Mouse (Mus musculus): ENCODE data around the gene Serpina10. TPM values are rescaled to one million over a fixed set of nuclear protein-coding genes. Genes with fewer than 3 reads are reported as not detected.
"Not testable (repeated sequence)": the region's sequence is repeated elsewhere in the genome, so short reads cannot be mapped to it uniquely, and the experiment has no call there.

The Serpina10 gene
- polyA plus RNA-seq (2012; ENCODE audit: insufficient read depth, insufficient read length, low replicate concordance, missing spikeins), result not detected in 2 replicates

DNA sequence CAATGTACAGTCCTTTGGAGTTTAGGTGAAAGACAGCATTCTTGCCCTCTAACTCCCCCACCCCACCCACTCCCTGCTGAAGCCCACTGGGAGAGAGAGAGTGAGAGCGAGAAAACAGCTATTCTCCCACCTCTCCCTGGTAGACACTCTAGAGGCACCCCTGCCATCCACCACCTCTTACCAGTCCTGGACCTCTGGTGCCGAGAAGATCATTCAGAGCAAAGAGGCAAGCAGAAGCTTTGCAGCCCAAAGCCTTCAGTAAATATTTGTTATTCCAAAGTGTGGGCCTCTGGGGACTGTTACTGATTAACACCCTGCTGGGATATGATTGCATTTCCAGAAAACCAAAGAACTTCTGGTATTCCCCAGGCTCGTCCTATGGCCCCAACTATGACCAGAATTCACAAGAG is at the start of gene Serpina10:
TSS of gene Serpina10 (minus strand) at position 242 of the 410 bp plus-strand sequence.
- TF ChIP-seq CTCF (IDR thresholded peaks at IDR 0.05; ENCODE audit: insufficient read depth, low read depth, low read length) (no peak), POLR2A (IDR thresholded peaks at IDR 0.05; ENCODE audit: insufficient read depth, low read depth, low read length) (no peak)
- no peaks in the 10 kb centered on the region for H3K4me1 ChIP-seq (ENCODE audit: control insufficient read depth, insufficient read depth, low read length)
- no peak within 1 kb of the TSS for H3K27ac ChIP-seq (ENCODE audit: insufficient read depth, low read depth, low read length)
- 82% methylated on average over 3 of the region's 3 CpGs for WGBS
- no peak within 1 kb of the TSS for H3K4me3 ChIP-seq (ENCODE audit: insufficient read depth, low read depth, low read length)

DNA sequence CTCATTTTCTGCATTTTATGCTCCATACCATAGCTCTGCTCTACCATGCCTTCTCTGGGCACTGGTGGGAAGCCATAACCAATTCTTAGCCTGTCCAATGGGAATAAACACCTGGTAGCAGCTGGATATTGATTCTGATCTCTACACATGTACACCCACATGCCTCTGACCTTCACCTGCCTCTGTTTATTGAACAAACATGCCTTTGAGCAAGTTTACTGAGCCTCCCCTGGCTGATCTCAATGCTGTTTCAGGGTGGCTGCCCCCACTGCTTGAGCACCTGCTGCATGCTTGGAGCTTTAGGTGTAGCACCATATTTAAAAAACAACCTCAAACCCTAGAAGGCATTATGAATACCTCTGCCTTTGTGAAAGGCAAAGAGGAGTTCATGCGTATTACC is 48.6 kb upstream of the Serpina10 start:
- not testable (repeated sequence) for H3K4me1 ChIP-seq (ENCODE audit: control insufficient read depth, insufficient read depth, low read length)
- 97% methylated on average over 1 of the region's 1 CpGs for WGBS

DNA sequence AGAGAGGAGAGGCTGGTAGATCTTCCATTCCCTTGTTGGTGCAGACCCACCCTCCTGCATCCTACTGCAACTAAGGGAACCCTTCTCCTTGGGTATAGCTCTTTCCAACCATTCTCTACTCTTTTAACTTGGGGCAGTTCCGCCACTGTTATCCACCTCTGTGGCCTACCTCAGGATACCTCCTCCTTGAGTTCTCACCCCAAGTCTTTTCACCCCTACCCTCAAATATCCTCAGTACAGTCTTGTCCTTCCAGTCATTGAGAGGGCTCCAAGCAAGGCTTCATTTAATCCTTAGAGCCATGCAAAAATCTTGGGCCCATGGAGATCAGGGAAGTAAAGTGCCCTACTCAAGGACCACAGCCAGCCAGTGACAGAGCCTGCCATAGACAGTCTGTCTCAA is 44.8 kb upstream of the Serpina10 start, which contains the start of gene Serpina16:
TSS of gene Serpina16 (minus strand) at position 101 of the 400 bp plus-strand sequence.
- 91% methylated on average over 1 of the region's 1 CpGs for WGBS
- no peaks in the 10 kb centered on the region for H3K4me1 ChIP-seq (ENCODE audit: control insufficient read depth, insufficient read depth, low read length)

More for the DNA sequence above, 48.6 kb upstream of the Serpina10 start:
- H3K27ac ChIP-seq (ENCODE audit: insufficient read depth, low read depth, low read length); H3K4me3 ChIP-seq (ENCODE audit: insufficient read depth, low read depth, low read length): not testable (repeated sequence)

DNA sequence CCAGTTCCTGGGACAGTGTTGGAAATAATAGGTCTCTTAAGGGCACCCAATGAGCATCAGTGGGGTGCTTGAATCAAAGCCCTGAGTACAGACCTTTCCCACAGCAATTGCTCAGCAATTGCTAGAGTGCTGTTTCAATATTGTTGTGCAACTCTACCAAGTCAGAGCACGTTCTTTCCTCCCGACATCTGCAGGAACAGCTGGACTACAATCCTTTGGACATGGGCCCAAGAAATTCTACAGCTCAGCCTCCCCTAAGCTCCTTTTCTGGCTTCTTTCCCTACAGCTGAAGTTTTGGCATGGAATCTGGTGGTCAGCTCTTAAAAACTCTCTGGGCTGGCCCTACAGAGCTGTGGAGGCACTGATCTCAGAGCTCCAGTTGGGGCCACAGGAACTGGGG is 41.9 kb upstream of the Serpina10 start:
- H3K4me1 ChIP-seq (ENCODE audit: control insufficient read depth, insufficient read depth, low read length), result 0 out of 2 replicates have a peak, but pooled peaks cover 2% of the 10 kb centered on the region
- no peak overlapping the region for H3K27ac ChIP-seq (ENCODE audit: insufficient read depth, low read depth, low read length)
- 62% methylated on average over 2 of the region's 2 CpGs for WGBS
- no peak overlapping the region for H3K4me3 ChIP-seq (ENCODE audit: insufficient read depth, low read depth, low read length)
- TF ChIP-seq POLR2A (IDR thresholded peaks at IDR 0.05; ENCODE audit: insufficient read depth, low read depth, low read length) (no peak), CTCF (IDR thresholded peaks at IDR 0.05; ENCODE audit: insufficient read depth, low read depth, low read length) (no peak)

More for the DNA sequence above, 44.8 kb upstream of the Serpina10 start, which contains the start of gene Serpina16:
- Histone ChIP-seq H3K4me3 (ENCODE audit: insufficient read depth, low read depth, low read length) (no peak within 1 kb of the TSS), H3K27ac (ENCODE audit: insufficient read depth, low read depth, low read length) (no peak within 1 kb of the TSS)
- TF ChIP-seq CTCF (IDR thresholded peaks at IDR 0.05; ENCODE audit: insufficient read depth, low read depth, low read length), result no peak
- no peak for TF ChIP-seq POLR2A (IDR thresholded peaks at IDR 0.05; ENCODE audit: insufficient read depth, low read depth, low read length)

DNA sequence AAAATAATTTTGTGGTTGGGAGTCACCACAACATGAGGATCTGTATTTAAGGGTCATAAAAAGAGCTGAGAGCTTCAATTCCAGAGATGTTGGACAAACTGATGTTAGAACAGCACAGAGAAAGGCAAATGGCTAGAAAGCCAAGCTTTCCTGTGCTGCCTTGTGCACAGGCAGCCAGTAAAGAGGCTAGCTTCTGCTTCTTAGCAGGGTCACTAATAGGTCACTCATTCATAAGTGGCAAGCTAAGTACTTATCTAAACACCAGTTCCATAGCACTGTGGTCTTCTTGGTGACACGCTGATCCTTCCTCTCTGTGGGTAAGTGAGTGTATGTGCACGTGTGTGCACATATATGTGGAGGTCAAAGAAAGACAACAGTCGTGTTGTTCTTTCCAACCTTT is 40.2 kb upstream of the Serpina10 start:
- TF ChIP-seq CTCF (IDR thresholded peaks at IDR 0.05; ENCODE audit: insufficient read depth, low read depth, low read length), result no peak
- TF ChIP-seq POLR2A (IDR thresholded peaks at IDR 0.05; ENCODE audit: insufficient read depth, low read depth, low read length), result no peak

DNA sequence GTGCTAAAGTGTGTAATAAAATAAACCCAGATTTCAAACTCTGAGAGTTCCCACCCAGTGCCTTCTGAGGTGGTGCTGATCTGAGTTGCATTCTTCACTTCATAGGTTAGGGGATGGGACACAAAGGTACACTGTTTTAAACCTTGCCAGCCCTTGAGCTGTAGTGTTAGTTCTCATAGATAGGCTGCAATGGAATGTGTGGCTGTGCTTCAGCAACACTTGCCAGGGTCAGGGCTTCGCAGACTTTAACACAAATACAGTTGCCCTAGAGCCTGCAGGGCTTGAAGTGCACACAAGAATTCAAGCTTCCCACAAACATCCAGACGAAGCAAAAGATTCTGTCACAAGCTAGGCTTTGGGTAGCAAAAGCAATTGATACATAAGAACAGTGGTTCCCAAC is 39.7 kb upstream of the Serpina10 start:
- Histone ChIP-seq H3K27ac (ENCODE audit: insufficient read depth, low read depth, low read length) (no peak overlapping the region), H3K4me1 (ENCODE audit: control insufficient read depth, insufficient read depth, low read length) (0 out of 2 replicates have a peak, but pooled peaks cover 2% of the 10 kb centered on the region), H3K4me3 (ENCODE audit: insufficient read depth, low read depth, low read length) (no peak overlapping the region)
- WGBS, result 70% methylated on average over 2 of the region's 2 CpGs
- TF ChIP-seq POLR2A (IDR thresholded peaks at IDR 0.05; ENCODE audit: insufficient read depth, low read depth, low read length) (no peak), CTCF (IDR thresholded peaks at IDR 0.05; ENCODE audit: insufficient read depth, low read depth, low read length) (no peak)

More for the DNA sequence above, 40.2 kb upstream of the Serpina10 start:
- 77% methylated on average over 3 of the region's 3 CpGs for WGBS
- Histone ChIP-seq H3K4me1 (ENCODE audit: control insufficient read depth, insufficient read depth, low read length) (0 out of 2 replicates have a peak, but pooled peaks cover 2% of the 10 kb centered on the region), H3K27ac (ENCODE audit: insufficient read depth, low read depth, low read length) (no peak overlapping the region), H3K4me3 (ENCODE audit: insufficient read depth, low read depth, low read length) (no peak overlapping the region)

DNA sequence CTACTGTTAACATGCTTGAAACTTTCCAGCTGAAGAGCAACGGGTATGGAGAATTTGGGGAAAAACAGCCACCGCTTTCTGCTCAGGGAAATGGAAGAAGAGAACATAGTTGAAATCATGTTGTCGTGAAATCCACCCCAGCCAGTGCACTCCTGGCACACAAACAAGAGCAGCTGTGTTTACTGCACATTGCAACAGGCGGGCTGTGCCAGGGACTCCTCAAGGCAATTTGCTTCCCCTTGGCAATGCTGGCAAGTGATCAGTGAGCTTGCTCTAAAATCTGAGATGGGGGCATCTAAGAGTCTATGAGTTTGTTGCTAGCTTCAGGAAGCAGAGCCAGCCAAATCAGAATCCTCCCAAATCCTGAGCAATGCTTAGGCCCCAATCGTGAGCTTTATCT is 39.1 kb upstream of the Serpina10 start:
- Histone ChIP-seq H3K4me1 (ENCODE audit: control insufficient read depth, insufficient read depth, low read length) (0 out of 2 replicates have a peak, but pooled peaks cover 2% of the 10 kb centered on the region), H3K4me3 (ENCODE audit: insufficient read depth, low read depth, low read length) (no peak overlapping the region), H3K27ac (ENCODE audit: insufficient read depth, low read depth, low read length) (no peak overlapping the region)
- TF ChIP-seq CTCF (IDR thresholded peaks at IDR 0.05; ENCODE audit: insufficient read depth, low read depth, low read length) (no peak), POLR2A (IDR thresholded peaks at IDR 0.05; ENCODE audit: insufficient read depth, low read depth, low read length) (no peak)
- 32% methylated on average over 5 of the region's 5 CpGs for WGBS

DNA sequence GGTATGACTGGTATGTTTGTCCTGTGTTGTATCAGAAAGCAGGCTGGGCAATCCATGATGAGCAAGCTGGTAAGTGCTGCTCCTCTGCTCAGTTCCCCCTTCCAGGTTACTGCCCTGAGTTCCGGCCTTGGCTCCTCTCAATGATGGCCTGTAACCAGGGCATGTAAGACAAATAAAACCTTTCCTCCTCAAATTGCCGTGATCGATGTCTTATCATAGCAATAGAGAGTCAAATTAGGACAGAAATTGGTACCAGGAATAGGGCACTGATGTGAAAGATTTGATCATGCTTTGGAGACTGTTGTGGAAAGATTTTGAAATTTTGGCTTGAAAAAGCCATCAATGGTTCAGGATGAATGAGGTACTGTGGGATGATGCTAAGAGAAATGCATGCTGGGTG is 34.0 kb upstream of the Serpina10 start:
- H3K4me1 ChIP-seq (ENCODE audit: control insufficient read depth, insufficient read depth, low read length), result 0 out of 2 replicates have a peak, but pooled peaks cover 2% of the 10 kb centered on the region
- TF ChIP-seq CTCF (IDR thresholded peaks at IDR 0.05; ENCODE audit: insufficient read depth, low read depth, low read length) (no peak), POLR2A (IDR thresholded peaks at IDR 0.05; ENCODE audit: insufficient read depth, low read depth, low read length) (no peak)
- H3K27ac ChIP-seq (ENCODE audit: insufficient read depth, low read depth, low read length), result no peak overlapping the region
- 89% methylated on average over 3 of the region's 3 CpGs for WGBS
- no peak overlapping the region for H3K4me3 ChIP-seq (ENCODE audit: insufficient read depth, low read depth, low read length)

DNA sequence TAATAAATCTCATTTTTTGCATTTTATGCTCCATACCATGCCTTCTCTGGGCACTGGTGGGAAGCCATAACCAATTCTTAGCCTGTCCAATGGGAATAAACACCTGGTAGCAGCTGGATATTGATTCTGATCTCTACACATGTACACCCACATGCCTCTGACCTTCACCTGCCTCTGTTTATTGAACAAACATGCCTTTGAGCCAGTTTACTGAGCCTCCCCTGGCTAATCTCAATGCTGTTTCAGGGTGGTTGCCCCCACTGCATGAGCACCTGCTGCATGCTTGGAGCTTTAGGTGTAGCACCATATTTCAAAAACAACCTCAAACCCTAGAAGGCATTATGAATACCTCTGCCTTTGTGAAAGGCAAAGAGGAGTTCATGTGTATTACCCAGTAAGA is 30.8 kb upstream of the Serpina10 start:
- not testable (repeated sequence) for H3K4me1 ChIP-seq (ENCODE audit: control insufficient read depth, insufficient read depth, low read length); H3K4me3 ChIP-seq (ENCODE audit: insufficient read depth, low read depth, low read length); H3K27ac ChIP-seq (ENCODE audit: insufficient read depth, low read depth, low read length)

DNA sequence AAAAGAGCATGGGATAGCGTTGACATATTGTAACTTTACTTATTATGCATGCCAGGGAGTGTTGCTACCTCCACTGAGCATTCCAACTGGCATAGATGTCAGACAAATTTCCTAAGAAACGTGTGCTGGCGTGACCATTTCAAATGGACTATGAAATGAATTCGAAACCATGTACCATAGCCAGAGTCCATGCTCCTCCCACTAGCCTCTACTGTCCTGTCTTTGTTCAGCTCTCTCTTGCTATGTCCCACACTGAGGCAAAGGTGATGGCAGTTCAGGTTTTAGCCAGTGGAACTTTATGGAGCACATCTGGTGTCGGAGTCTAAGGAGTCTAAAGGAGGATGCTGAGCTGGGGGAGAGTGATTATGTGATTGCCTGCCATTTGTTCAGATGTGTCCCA is 28.8 kb upstream of the Serpina10 start:
- Histone ChIP-seq H3K4me3 (ENCODE audit: insufficient read depth, low read depth, low read length) (no peak overlapping the region), H3K4me1 (ENCODE audit: control insufficient read depth, insufficient read depth, low read length) (no peaks in the 10 kb centered on the region), H3K27ac (ENCODE audit: insufficient read depth, low read depth, low read length) (no peak overlapping the region)
- no peak for TF ChIP-seq CTCF (IDR thresholded peaks at IDR 0.05; ENCODE audit: insufficient read depth, low read depth, low read length)
- no peak for TF ChIP-seq POLR2A (IDR thresholded peaks at IDR 0.05; ENCODE audit: insufficient read depth, low read depth, low read length)
- 90% methylated on average over 5 of the region's 5 CpGs for WGBS

Measured in olfactory bulb, adult 2 months (tissue).